Mouse (Mus musculus): ENCODE results near the gene Lcn9. TPM values are rescaled to one million over a fixed set of nuclear protein-coding genes. Genes with fewer than 3 reads are reported as not detected.

Gene Lcn9
- polyA plus RNA-seq, 1 experiment from 2014 or later, result not detected

DNA sequence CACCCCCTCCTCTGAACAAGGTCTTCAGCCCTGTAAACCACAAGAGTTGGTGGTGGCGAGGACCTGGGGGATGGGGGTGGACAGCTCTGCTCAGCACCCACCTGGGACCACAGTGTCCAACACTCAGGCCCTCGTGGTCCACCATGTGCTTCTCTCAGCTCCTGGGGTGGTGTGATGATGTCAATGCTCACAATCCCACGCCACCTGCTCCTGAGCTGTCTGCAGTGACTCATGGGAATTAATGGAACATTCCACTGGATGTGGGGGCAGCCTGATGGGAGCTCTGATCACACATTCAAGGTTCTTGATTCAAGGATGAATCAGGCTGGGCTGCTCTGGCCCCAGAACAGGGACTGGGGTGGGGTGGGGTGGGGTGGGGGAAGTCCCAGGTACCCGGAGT lies 19.2 kb downstream of the Lcn9 start:
- no peaks in the 10 kb centered on the region for H3K27me3 ChIP-seq (replicated peaks; ENCODE audit: control insufficient read depth, insufficient read depth, low read length)
- no peak overlapping the region for H3K27ac ChIP-seq (ENCODE audit: low read length)
- no peak overlapping the region for H3K4me3 ChIP-seq (replicated peaks; ENCODE audit: low read length)
- no peaks in the 10 kb centered on the region for H3K36me3 ChIP-seq (ENCODE audit: control insufficient read depth, insufficient read depth)
- no peak overlapping the region for H3K9ac ChIP-seq (replicated peaks; ENCODE audit: low read depth, low read length)
- ATAC-seq, result no peak
- H3K4me2 ChIP-seq (ENCODE audit: low read length), result no peak overlapping the region
- 65% methylated on average over 4 of the region's 4 CpGs for WGBS
- H3K4me1 ChIP-seq (replicated peaks; ENCODE audit: control insufficient read depth, insufficient read depth, low read length), result peaks cover 5% of the 10 kb centered on the region
- H3K9me3 ChIP-seq (ENCODE audit: control insufficient read depth, low read length), result no peaks in the 10 kb centered on the region

DNA sequence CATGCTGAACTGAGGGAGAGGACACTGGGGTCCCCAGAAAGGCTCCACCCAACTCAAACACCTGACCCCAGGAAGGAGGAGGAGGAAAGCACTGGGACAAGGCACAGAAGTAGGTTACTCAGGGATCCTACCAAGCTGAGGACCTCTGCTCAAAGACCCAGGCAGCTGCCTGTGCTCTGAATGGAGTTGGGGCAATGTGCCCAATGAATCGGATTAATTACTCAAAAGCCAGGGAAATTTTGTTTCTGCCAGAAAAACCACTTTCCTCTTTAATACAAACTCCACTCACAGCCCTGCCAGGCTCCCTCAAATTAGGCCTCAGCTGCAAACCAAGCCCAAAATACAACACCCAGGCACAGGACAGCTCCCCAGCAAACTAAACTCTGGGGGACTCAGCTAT lies 19.8 kb downstream of the Lcn9 start:
- Histone ChIP-seq H3K9ac (replicated peaks; ENCODE audit: low read depth, low read length) (peak overlapping the region; percentile 9; the same call in 1 of the 2 replicates), H3K27me3 (replicated peaks; ENCODE audit: control insufficient read depth, insufficient read depth, low read length) (no peaks in the 10 kb centered on the region), H3K27ac (ENCODE audit: low read length) (no peak overlapping the region), H3K4me2 (ENCODE audit: low read length) (no peak overlapping the region), H3K9me3 (ENCODE audit: control insufficient read depth, low read length) (no peaks in the 10 kb centered on the region), H3K36me3 (ENCODE audit: control insufficient read depth, insufficient read depth) (no peaks in the 10 kb centered on the region), H3K4me1 (replicated peaks; ENCODE audit: control insufficient read depth, insufficient read depth, low read length) (peaks cover 5% of the 10 kb centered on the region), H3K4me3 (replicated peaks; ENCODE audit: low read length) (no peak overlapping the region)
- WGBS, result 7% methylated on average over 1 of the region's 1 CpGs
- ATAC-seq, result peak; percentile 43; the same call in 1 of the 2 replicates

DNA sequence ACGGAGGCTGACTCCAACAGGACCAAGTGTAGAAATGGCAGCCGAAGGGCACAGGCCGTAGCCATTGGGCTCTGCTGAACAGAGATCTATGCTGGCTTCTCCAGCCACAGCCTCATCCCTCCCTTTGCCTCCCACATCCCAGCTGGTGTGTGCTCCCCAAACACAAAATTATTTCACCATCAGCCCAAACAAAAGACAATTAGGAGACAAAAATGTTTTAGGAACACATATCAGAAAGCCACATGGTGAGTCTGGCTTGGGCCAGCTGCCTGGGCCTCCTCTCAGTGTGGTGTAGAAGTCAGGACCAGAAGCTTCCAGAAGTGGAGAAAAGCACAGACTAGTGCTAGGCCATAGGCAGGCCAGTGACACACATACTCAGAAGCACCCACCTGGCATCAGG lies 21.1 kb downstream of the Lcn9 start:
- Histone ChIP-seq H3K4me1 (replicated peaks; ENCODE audit: control insufficient read depth, insufficient read depth, low read length) (peaks cover 5% of the 10 kb centered on the region), H3K9me3 (ENCODE audit: control insufficient read depth, low read length) (no peaks in the 10 kb centered on the region), H3K27me3 (replicated peaks; ENCODE audit: control insufficient read depth, insufficient read depth, low read length) (no peaks in the 10 kb centered on the region), H3K4me2 (ENCODE audit: low read length) (no peak overlapping the region), H3K27ac (ENCODE audit: low read length) (no peak overlapping the region), H3K9ac (replicated peaks; ENCODE audit: low read depth, low read length) (no peak overlapping the region), H3K36me3 (ENCODE audit: control insufficient read depth, insufficient read depth) (no peaks in the 10 kb centered on the region), H3K4me3 (replicated peaks; ENCODE audit: low read length) (no peak overlapping the region)
- ATAC-seq, result no peak
- WGBS, result 95% methylated on average over 3 of the region's 3 CpGs

DNA sequence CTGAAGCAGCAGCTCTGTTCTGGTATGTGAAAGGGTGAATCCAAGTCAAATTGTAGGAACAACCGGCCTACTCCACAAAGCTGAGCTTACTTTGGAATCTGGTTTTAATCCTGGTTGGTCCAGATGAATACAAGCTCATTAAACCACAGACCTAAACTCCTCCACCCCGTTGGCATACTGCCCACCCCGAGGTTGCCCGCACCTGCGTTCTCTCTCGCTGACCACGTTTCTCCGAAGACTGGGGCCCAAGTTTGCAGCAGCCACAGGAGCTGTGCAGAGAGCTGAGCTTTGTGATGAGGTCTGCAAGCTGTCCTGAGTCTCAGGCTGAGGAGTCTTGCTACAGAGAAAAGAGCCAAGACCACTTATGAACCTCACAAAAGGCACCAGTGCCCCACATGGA lies 23.6 kb downstream of the Lcn9 start:
- ATAC-seq, result no peak
- H3K9ac ChIP-seq (replicated peaks; ENCODE audit: low read depth, low read length), result no peak overlapping the region
- H3K4me2 ChIP-seq (ENCODE audit: low read length), result no peak overlapping the region
- no peaks in the 10 kb centered on the region for H3K27me3 ChIP-seq (replicated peaks; ENCODE audit: control insufficient read depth, insufficient read depth, low read length)
- no peaks in the 10 kb centered on the region for H3K36me3 ChIP-seq (ENCODE audit: control insufficient read depth, insufficient read depth)
- peaks cover 5% of the 10 kb centered on the region for H3K4me1 ChIP-seq (replicated peaks; ENCODE audit: control insufficient read depth, insufficient read depth, low read length)
- WGBS, result 55% methylated on average over 8 of the region's 8 CpGs
- no peak overlapping the region for H3K4me3 ChIP-seq (replicated peaks; ENCODE audit: low read length)
- H3K9me3 ChIP-seq (ENCODE audit: control insufficient read depth, low read length), result no peaks in the 10 kb centered on the region
- H3K27ac ChIP-seq (ENCODE audit: low read length), result no peak overlapping the region

DNA sequence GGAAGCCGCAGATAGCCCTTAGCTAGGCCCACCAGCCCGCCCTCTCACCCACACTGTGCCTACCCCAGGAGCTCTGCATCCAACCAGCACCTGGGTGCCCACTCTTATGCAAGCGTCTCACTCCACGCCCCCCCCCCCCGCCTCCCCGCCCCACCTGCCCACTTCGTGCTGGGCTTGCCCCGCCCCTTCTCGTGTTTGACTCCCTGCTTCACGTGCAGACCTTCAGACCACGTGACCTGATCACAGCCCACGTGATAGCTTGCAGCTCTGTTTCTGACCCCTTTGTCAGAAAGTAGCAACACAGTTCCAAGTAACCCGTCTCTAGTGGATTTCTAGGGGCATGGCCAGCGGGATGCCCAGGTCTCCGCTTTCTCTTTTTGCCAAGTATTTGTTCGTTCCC lies 24.3 kb downstream of the Lcn9 start, which contains the start of gene Sohlh1:
TSS of gene Sohlh1 (minus strand) at position 23 of the 400 bp plus-strand sequence.
- H3K4me2 ChIP-seq (ENCODE audit: low read length), result no peak within 1 kb of the TSS
- WGBS, result 82% methylated on average over 12 of the region's 16 CpGs
- no peak within 1 kb of the TSS for H3K4me3 ChIP-seq (replicated peaks; ENCODE audit: low read length)
- no peaks in the 10 kb centered on the region for H3K36me3 ChIP-seq (ENCODE audit: control insufficient read depth, insufficient read depth)
- H3K9me3 ChIP-seq (ENCODE audit: control insufficient read depth, low read length), result no peaks in the 10 kb centered on the region
- H3K9ac ChIP-seq (replicated peaks; ENCODE audit: low read depth, low read length), result no peak within 1 kb of the TSS
- H3K27ac ChIP-seq (ENCODE audit: low read length), result no peak within 1 kb of the TSS
- H3K4me1 ChIP-seq (replicated peaks; ENCODE audit: control insufficient read depth, insufficient read depth, low read length), result peaks cover 5% of the 10 kb centered on the region
- no peak for ATAC-seq
- H3K27me3 ChIP-seq (replicated peaks; ENCODE audit: control insufficient read depth, insufficient read depth, low read length), result no peaks in the 10 kb centered on the region

DNA sequence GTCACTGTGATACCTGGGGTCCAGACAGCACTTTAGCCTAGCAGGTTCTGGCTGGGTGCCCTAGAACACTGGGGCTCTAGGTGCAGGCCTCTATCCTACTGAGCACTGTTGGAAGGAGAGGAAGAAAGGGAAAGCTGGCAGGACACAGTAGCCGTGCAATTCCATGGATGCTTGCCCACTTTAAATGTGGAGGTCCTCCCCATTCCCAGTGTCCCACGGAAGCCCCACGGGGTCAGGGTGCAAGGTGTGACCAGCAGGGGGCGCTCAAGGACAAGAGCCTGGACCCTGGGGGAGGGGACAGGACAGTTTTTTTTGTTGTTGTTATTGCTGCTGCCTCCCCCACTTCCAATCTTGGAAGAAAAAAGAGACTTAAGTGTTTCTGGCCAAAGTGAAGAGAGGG lies 27.4 kb downstream of the Lcn9 start:
- H3K4me1 ChIP-seq (replicated peaks; ENCODE audit: control insufficient read depth, insufficient read depth, low read length), result no peaks in the 10 kb centered on the region
- H3K27me3 ChIP-seq (replicated peaks; ENCODE audit: control insufficient read depth, insufficient read depth, low read length), result no peaks in the 10 kb centered on the region
- ATAC-seq, result no peak
- no peak overlapping the region for H3K9ac ChIP-seq (replicated peaks; ENCODE audit: low read depth, low read length)
- H3K4me3 ChIP-seq (replicated peaks; ENCODE audit: low read length), result no peak overlapping the region
- H3K9me3 ChIP-seq (ENCODE audit: control insufficient read depth, low read length), result no peaks in the 10 kb centered on the region
- H3K36me3 ChIP-seq (ENCODE audit: control insufficient read depth, insufficient read depth), result no peaks in the 10 kb centered on the region
- 6% methylated on average over 4 of the region's 4 CpGs for WGBS
- H3K27ac ChIP-seq (ENCODE audit: low read length), result no peak overlapping the region
- no peak overlapping the region for H3K4me2 ChIP-seq (ENCODE audit: low read length)

DNA sequence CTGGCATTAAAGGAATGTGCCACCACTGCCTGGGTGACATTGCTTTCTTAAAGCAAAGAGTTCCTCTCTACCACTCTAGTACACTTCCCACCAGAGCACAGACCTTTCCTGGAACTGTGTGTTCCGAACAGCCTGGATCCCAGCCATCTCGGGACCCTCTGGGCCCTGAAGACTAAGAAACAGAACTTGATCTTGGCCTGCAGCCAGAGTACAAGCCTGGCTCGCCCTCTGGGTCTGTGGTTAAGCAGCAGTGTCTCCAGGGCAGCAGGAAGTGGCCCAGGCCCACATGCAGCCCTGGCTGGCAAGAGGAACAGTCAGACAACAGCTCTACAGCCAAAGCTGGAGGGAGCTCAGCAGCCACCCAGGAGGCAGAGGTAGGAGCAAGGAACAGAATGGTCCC lies 29.7 kb downstream of the Lcn9 start:
- no peak overlapping the region for H3K4me3 ChIP-seq (replicated peaks; ENCODE audit: low read length)
- H3K27ac ChIP-seq (ENCODE audit: low read length), result no peak overlapping the region
- no peaks in the 10 kb centered on the region for H3K4me1 ChIP-seq (replicated peaks; ENCODE audit: control insufficient read depth, insufficient read depth, low read length)
- H3K27me3 ChIP-seq (replicated peaks; ENCODE audit: control insufficient read depth, insufficient read depth, low read length), result no peaks in the 10 kb centered on the region
- ATAC-seq, result no peak
- WGBS, result 40% methylated on average over 3 of the region's 3 CpGs
- H3K9ac ChIP-seq (replicated peaks; ENCODE audit: low read depth, low read length), result no peak overlapping the region
- H3K36me3 ChIP-seq (ENCODE audit: control insufficient read depth, insufficient read depth), result no peaks in the 10 kb centered on the region
- H3K9me3 ChIP-seq (ENCODE audit: control insufficient read depth, low read length), result no peaks in the 10 kb centered on the region
- H3K4me2 ChIP-seq (ENCODE audit: low read length), result no peak overlapping the region

DNA sequence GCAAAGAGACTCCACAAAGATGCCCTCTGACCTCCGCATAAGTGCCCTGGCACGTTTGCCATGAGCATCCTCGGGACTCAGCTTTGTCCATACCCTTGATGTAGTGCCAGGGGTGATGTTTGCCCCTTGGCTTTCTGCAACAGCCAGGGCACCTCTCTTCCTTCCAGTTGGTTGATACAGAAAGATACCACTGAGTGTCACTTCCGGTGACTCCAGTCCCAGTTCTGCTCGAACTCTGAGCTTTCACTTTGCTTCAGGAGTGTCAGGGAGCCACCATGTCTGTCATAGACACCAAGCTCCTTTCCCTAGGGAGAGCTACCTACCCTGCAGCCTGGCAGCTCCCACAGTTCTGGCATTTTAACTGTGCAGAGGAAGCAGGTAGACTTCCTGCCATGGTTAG lies 31.0 kb downstream of the Lcn9 start:
- Histone ChIP-seq H3K4me1 (replicated peaks; ENCODE audit: control insufficient read depth, insufficient read depth, low read length) (no peaks in the 10 kb centered on the region), H3K9me3 (ENCODE audit: control insufficient read depth, low read length) (no peaks in the 10 kb centered on the region), H3K4me2 (ENCODE audit: low read length) (no peak overlapping the region), H3K4me3 (replicated peaks; ENCODE audit: low read length) (no peak overlapping the region), H3K27me3 (replicated peaks; ENCODE audit: control insufficient read depth, insufficient read depth, low read length) (no peaks in the 10 kb centered on the region), H3K27ac (ENCODE audit: low read length) (no peak overlapping the region), H3K36me3 (ENCODE audit: control insufficient read depth, insufficient read depth) (no peaks in the 10 kb centered on the region), H3K9ac (replicated peaks; ENCODE audit: low read depth, low read length) (no peak overlapping the region)
- WGBS, result 83% methylated on average over 5 of the region's 5 CpGs
- ATAC-seq, result no peak

DNA sequence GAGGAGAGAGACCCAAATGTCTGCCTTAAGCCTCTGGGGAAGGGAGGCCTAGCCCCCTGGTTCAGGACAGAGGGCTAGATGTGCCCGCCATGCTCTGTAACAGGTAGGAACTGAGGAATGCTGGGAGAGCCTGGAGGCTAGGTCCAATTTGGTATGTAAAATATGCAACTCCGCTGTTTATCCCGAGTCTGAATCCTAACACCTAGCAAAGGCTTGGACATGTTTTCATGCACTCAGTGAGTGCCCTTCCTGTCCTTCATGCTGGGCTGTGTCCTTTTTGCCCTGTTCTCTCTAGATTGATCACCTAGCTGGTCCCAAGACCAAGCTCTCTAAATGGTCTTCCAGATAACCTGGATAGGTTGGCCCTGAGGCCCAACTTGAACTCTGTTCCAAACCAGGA lies 36.9 kb downstream of the Lcn9 start:
- H3K36me3 ChIP-seq (ENCODE audit: control insufficient read depth, insufficient read depth), result no peaks in the 10 kb centered on the region
- no peak overlapping the region for H3K4me2 ChIP-seq (ENCODE audit: low read length)
- no peaks in the 10 kb centered on the region; the same call in none of the 2 replicates for H3K27me3 ChIP-seq (replicated peaks; ENCODE audit: control insufficient read depth, insufficient read depth, low read length)
- no peak overlapping the region for H3K9ac ChIP-seq (replicated peaks; ENCODE audit: low read depth, low read length)
- WGBS, result 92% methylated on average over 3 of the region's 3 CpGs
- peaks cover 17% of the 10 kb centered on the region for H3K4me1 ChIP-seq (replicated peaks; ENCODE audit: control insufficient read depth, insufficient read depth, low read length)
- no peak overlapping the region for H3K4me3 ChIP-seq (replicated peaks; ENCODE audit: low read length)
- no peak overlapping the region for H3K27ac ChIP-seq (ENCODE audit: low read length)
- no peak for ATAC-seq
- H3K9me3 ChIP-seq (ENCODE audit: control insufficient read depth, low read length), result no peaks in the 10 kb centered on the region

DNA sequence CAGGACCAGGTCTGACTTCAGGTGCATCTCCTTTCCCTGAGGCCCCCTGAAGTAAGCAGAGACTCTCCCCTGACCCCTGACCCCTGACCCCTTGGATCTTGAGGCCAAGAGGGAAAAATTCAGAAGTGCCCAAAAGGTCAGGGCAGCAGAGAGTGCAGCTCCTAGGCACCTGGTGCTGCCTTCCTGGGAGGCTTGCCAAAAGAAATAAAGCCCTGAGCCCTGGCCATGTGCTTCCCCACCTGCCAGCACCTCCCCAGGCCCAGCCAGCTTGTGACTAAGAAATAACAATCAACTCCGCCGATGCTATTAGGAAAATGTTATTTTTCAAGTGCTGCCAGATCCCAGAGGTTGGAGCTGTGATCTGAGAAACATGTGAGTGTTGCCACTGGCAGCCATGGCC lies 39.1 kb downstream of the Lcn9 start:
- H3K27ac ChIP-seq (ENCODE audit: low read length), result no peak overlapping the region
- no peaks in the 10 kb centered on the region for H3K9me3 ChIP-seq (ENCODE audit: control insufficient read depth, low read length)
- H3K9ac ChIP-seq (replicated peaks; ENCODE audit: low read depth, low read length), result no peak overlapping the region
- no peak overlapping the region for H3K4me3 ChIP-seq (replicated peaks; ENCODE audit: low read length)
- WGBS, result 55% methylated on average over 2 of the region's 2 CpGs
- H3K27me3 ChIP-seq (replicated peaks; ENCODE audit: control insufficient read depth, insufficient read depth, low read length), result no peaks in the 10 kb centered on the region; the same call in none of the 2 replicates
- peaks cover 24% of the 10 kb centered on the region for H3K4me1 ChIP-seq (replicated peaks; ENCODE audit: control insufficient read depth, insufficient read depth, low read length)
- ATAC-seq, result no peak
- no peaks in the 10 kb centered on the region for H3K36me3 ChIP-seq (ENCODE audit: control insufficient read depth, insufficient read depth)
- H3K4me2 ChIP-seq (ENCODE audit: low read length), result no peak overlapping the region
